Mouse (Mus musculus): Measurements from ENCODE around the gene Aldh3b1.

DNA sequence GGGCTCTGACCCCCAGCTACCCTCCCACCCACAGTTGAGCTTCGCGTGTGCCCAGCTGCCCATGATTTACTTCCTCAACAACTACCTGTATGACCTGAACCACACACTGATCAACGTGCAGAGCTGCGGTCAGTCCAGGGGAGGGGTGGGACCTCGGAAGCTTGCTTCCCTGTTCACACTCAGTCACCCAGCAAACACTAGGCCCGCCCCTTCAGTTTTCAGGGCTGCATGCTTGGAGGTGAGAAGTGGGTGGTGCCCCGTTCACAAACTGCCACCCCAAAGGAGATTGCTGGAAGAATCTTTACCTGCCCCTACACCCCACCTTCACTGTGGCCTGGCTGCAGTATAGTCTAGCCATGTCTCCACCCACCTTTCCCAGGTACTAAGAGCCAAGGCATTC lies 12.7 kb upstream of the Aldh3b1 start:
- TF ChIP-seq HCFC1 (IDR thresholded peaks at IDR 0.05; ENCODE audit: borderline replicate concordance, insufficient read depth, low read length), result no peak
- TF ChIP-seq MAFK (IDR thresholded peaks at IDR 0.05; ENCODE audit: insufficient read depth, low read depth, low read length), result no peak
- no peak for TF ChIP-seq ZC3H11A (IDR thresholded peaks at IDR 0.05; ENCODE audit: borderline replicate concordance, low read depth, low read length)

Data from ES-E14 (cell line).